Mouse (Mus musculus) kidney, adult 2 months (tissue): Measurements from ENCODE around the gene Adck2. TPM values are rescaled to one million over a fixed set of nuclear protein-coding genes. Genes with fewer than 3 reads are reported as not detected.

ENCODE experiments used
- DNase-seq: peaks from one replicate; pipeline ENCODE4 v3.0.0; 2021
- H3K27ac ChIP-seq: fragments of 200-500 bp; 2 replicates; pipeline ENCODE4 v1.5.1; 2012; ENCODE audit warnings: low read depth, low read length, control low read depth, inconsistent platforms; ENCODE audit not compliant: insufficient read depth
- H3K27me3 ChIP-seq: fragments of 200-500 bp; replicated peaks from 2 replicates; pipeline ENCODE4 v1.6.1; 2012; ENCODE audit warnings: mild to moderate bottlenecking, moderate library complexity, low read length, inconsistent platforms; ENCODE audit not compliant: control insufficient read depth, insufficient read depth
- H3K36me3 ChIP-seq: fragments of 200-500 bp; 2 replicates; pipeline ENCODE4 v1.6.1; 2012; ENCODE audit warnings: mild to moderate bottlenecking, moderate library complexity, low read length, inconsistent platforms; ENCODE audit not compliant: control insufficient read depth, insufficient read depth
- H3K4me1 ChIP-seq: fragments of 200-500 bp; 2 replicates; pipeline ENCODE4 v1.6.1; 2011; ENCODE audit warnings: low read length; ENCODE audit not compliant: control insufficient read depth, insufficient read depth
- H3K4me3 ChIP-seq: fragments of 200-500 bp; 2 replicates; pipeline ENCODE4 v1.5.1; 2011; ENCODE audit warnings: mild to moderate bottlenecking, low read depth, low read length, control low read depth; ENCODE audit not compliant: insufficient read depth
- CTCF ChIP-seq: fragments of 200-500 bp; conservative IDR thresholded peaks from 2 replicates; pipeline ENCODE4 v1.5.1; 2011; ENCODE audit warnings: low read depth, mild to moderate bottlenecking, control low read depth, low read length, moderate library complexity, mixed read lengths; ENCODE audit not compliant: insufficient read depth, insufficient read length
- POLR2A ChIP-seq: fragments of 200-500 bp; IDR thresholded peaks from one replicate; pipeline ENCODE4 v1.6.1; 2011; ENCODE audit warnings: low read depth, low read length, control low read depth
- WGBS: fragments of 180-500 bp; shearing (Covaris S2); methylation state at CpG from one replicate; pipeline ENCODE4 v1.1.7; 2018; 5-methylcytosine and 5-hydroxymethylcytosine counted together
- polyA plus RNA-seq: library from polyadenylated mRNA; depleted of rRNA; stranded (reverse); fragments of >200 nt; gene quantifications from 2 replicates; pipeline ENCODE4 v1.2.3, GENCODE M21; 2012; rRNA removed

The Adck2 gene
- polyA plus RNA-seq = 11.0 and 15.3 TPM in 2 replicates

GRCm38 (mm10) chr6:39573791-39574554, at the start of gene Adck2:
Adck2 (plus strand) TSS chr6:39573873.
- Histone ChIP-seq H3K27me3 (no peaks in the 10 kb centered on the region), H3K27ac (peak within 1 kb of the TSS; percentile 29), H3K4me1 (no peaks in the 10 kb centered on the region; the same call in 1 of the 2 replicates), H3K36me3 (peaks cover 1% of the 10 kb centered on the region), H3K4me3 (peak within 1 kb of the TSS; percentile 85)
- peak; percentile 89 for DNase-seq
- TF ChIP-seq POLR2A = no peak
- WGBS = under 1% methylated on average over 49 of the region's 49 CpGs

GRCm38 (mm10) chr6:39526797-39527196, 46.9 kb upstream of the Adck2 start:
- H3K4me1 ChIP-seq = no peaks in the 10 kb centered on the region
- no peak for DNase-seq
- no peaks in the 10 kb centered on the region for H3K36me3 ChIP-seq
- H3K27ac ChIP-seq = no peak overlapping the region
- no peak for TF ChIP-seq POLR2A
- TF ChIP-seq CTCF = no peak
- no peaks in the 10 kb centered on the region for H3K27me3 ChIP-seq
- no peak overlapping the region for H3K4me3 ChIP-seq
- 63% methylated on average over 10 of the region's 10 CpGs for WGBS

DNA sequence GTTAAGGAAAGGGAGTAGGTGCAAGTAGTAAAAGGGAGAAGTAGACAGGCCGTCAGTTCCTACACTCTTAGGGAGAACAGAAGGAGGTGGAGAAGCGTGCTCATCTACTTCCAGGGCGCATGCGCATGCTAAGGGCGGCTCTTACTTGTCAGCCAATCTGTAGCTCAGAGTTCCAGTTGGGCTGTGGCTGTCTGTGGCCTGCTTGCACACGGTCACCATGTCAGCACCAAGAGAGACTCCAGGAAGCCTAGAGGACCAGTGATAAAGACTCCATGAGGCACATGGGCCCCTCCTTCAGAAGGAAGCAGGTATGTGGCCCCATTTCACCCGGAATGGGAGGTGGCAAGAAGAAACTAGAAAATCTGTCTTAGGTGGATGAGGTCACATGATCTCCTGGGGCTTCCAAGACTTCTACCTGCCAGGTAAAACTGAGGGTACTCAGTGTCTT, 46.3 kb upstream of the Adck2 start:
- TF ChIP-seq CTCF = no peak
- no peak for TF ChIP-seq POLR2A
- no peaks in the 10 kb centered on the region for H3K27me3 ChIP-seq
- 89% methylated on average over 7 of the region's 7 CpGs for WGBS
- no peak overlapping the region for H3K27ac ChIP-seq
- no peaks in the 10 kb centered on the region for H3K36me3 ChIP-seq
- H3K4me1 ChIP-seq = no peaks in the 10 kb centered on the region
- DNase-seq = no peak
- no peak overlapping the region for H3K4me3 ChIP-seq

- Histone ChIP-seq H3K27me3 (no peaks in the 10 kb centered on the region), H3K4me3 (no peak overlapping the region), H3K27ac (no peak overlapping the region), H3K4me1 (no peaks in the 10 kb centered on the region), H3K36me3 (no peaks in the 10 kb centered on the region)
- DNase-seq = no peak
- WGBS = 69% methylated on average over 4 of the region's 4 CpGs
- TF ChIP-seq CTCF (no peak), POLR2A (no peak)
Observed at GRCm38 (mm10) chr6:39527811-39528210, 45.9 kb upstream of the Adck2 start.

DNA sequence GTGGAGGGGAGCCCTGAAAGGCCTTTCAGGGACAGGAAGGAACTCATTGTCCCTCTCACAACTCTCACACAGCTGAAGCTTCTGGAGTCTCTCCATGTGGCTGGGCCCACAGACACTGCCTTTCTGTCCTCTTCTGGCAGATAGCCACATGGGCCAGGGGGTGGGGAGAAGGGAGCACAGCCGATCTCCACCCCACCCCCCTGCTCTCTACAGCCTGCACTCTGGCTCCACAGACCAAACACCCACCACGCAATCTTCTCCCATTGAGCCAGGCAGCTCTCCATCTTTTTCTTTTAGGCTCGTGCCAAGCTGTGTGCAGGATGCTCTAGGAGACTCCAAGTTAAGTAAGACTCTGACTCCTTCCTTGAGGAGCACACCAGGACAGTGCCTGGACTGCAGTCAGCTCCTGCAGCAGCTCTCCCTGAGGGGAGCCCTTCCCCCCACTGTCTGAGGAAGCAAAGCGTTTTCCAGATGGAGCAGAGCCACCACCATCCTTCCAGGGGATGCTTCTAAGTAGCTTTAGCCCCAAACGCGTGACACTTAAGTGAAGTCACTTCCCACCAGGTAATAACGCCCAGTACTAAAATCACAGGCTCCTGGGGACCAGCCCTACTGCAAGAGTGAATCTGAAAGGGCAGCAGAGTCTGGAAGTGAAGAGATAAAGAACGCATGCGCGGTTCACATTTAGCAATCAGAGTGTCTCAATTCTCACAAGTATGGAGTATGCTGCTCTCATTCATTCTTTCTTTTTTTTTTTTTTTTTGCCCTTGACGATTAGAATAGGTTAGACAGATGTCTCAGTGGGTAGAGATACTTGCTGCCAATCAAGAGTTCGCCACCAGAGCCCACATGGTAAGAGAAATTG, 44.8 kb upstream of the Adck2 start:
- no peaks in the 10 kb centered on the region for H3K36me3 ChIP-seq
- H3K4me1 ChIP-seq = no peaks in the 10 kb centered on the region
- peak; percentile 52 for DNase-seq
- TF ChIP-seq CTCF (no peak), POLR2A (no peak)
- no peaks in the 10 kb centered on the region for H3K27me3 ChIP-seq
- WGBS = 47% methylated on average over 12 of the region's 12 CpGs
- no peak overlapping the region for H3K4me3 ChIP-seq
- H3K27ac ChIP-seq = no peak overlapping the region

- DNase-seq = no peak
- H3K36me3 ChIP-seq = no peaks in the 10 kb centered on the region
- no peaks in the 10 kb centered on the region for H3K27me3 ChIP-seq
- H3K4me3 ChIP-seq = no peak overlapping the region
- TF ChIP-seq CTCF = no peak
- TF ChIP-seq POLR2A = no peak
- no peak overlapping the region for H3K27ac ChIP-seq
- no peaks in the 10 kb centered on the region for H3K4me1 ChIP-seq
Observed at GRCm38 (mm10) chr6:39534944-39535343, 38.7 kb upstream of the Adck2 start.

DNA sequence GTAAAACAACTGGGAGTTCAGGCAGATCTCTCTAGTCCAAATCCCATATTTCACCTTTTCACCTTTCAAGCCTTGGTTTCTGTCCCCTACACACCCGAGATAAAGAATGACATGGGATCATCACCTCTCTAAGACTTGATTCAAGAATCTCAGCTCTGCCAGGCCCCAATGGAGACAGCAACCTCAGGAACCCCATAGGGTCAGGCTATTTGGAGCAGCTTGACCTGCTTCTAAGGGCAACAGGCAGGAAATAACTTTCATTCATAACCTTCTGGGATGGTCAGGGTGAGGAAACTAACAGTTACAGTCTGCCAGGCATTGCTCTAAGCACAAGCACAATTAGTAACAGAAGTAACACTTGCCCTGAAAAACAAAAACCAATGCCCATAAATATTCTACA, 37.1 kb upstream of the Adck2 start:
- H3K36me3 ChIP-seq = no peaks in the 10 kb centered on the region
- WGBS = 53% methylated on average over 1 of the region's 1 CpGs
- TF ChIP-seq CTCF = no peak
- TF ChIP-seq POLR2A = no peak
- no peaks in the 10 kb centered on the region for H3K27me3 ChIP-seq
- peak; percentile 52 for DNase-seq
- H3K27ac ChIP-seq = no peak overlapping the region
- H3K4me3 ChIP-seq = no peak overlapping the region
- H3K4me1 ChIP-seq = no peaks in the 10 kb centered on the region
